Mouse (Mus musculus) hindbrain, embryonic 14.5 days (tissue): ENCODE results near the gene Gm49396. TPM values are rescaled to one million over a fixed set of nuclear protein-coding genes. Genes with fewer than 3 reads are reported as not detected.

ENCODE experiments used
- ATAC-seq: fragments of 200-750 bp; cut with Nextera tagmentation; 2 replicates; pipeline ENCODE4 v1.8.0; 2017; ENCODE audit warnings: moderate number of reproducible peaks, mild to moderate bottlenecking, moderate TSS enrichment, moderate library complexity; ENCODE audit not compliant: low FRiP score
- DNase-seq: peaks from one replicate; pipeline ENCODE4 v3.0.0-alpha.2; 2015; ENCODE audit warnings: low spot score
- H3K27ac ChIP-seq: fragments of 300-500 bp; sonication (generic); 2 replicates; pipeline ENCODE4 v1.5.1; 2014; ENCODE audit warnings: mild to moderate bottlenecking, moderate library complexity
- H3K27me3 ChIP-seq: fragments of 300-500 bp; sonication (generic); 2 replicates; pipeline ENCODE4 v1.6.1; 2014; ENCODE audit warnings: mild to moderate bottlenecking, low read length, mixed read lengths; ENCODE audit not compliant: control insufficient read depth, insufficient read depth
- H3K36me3 ChIP-seq: fragments of 300-500 bp; sonication (generic); replicated peaks from 2 replicates; pipeline ENCODE4 v1.6.1; 2014; ENCODE audit not compliant: control insufficient read depth, insufficient read depth
- H3K4me1 ChIP-seq: fragments of 300-500 bp; sonication (generic); replicated peaks from 2 replicates; pipeline ENCODE4 v1.6.1; 2014; ENCODE audit warnings: antibody characterized with exemption, low read length, mixed read lengths; ENCODE audit not compliant: control insufficient read depth, insufficient read depth
- H3K4me2 ChIP-seq: fragments of 300-500 bp; sonication (generic); replicated peaks from 2 replicates; pipeline ENCODE4 v1.6.1; 2014; ENCODE audit warnings: mild to moderate bottlenecking, moderate library complexity
- H3K4me3 ChIP-seq: fragments of 300-500 bp; sonication (generic); replicated peaks from 2 replicates; pipeline ENCODE4 v1.5.1; 2014; ENCODE audit warnings: mild to moderate bottlenecking, low read length
- H3K9ac ChIP-seq: fragments of 300-500 bp; sonication (generic); 2 replicates; pipeline ENCODE4 v1.6.1; 2014
- H3K9me3 ChIP-seq: fragments of 300-500 bp; sonication (generic); 2 replicates; pipeline ENCODE4 v1.6.1; 2016; ENCODE audit warnings: low read length; ENCODE audit not compliant: control insufficient read depth
- WGBS: fragments of 180-500 bp; shearing (Covaris S2); extraction: QIAGEN DNeasy Blood & Tissue Kit; methylation state at CpG from one replicate; pipeline ENCODE4 v1.1.7; 2014; 5-methylcytosine and 5-hydroxymethylcytosine counted together
- polyA plus RNA-seq: library from polyadenylated mRNA; unstranded; fragments of >200 nt; fragmentation: Nextera tagmentation; extraction: Ambion mirVana; gene quantifications from 2 replicates; pipeline ENCODE4 v1.2.1, GENCODE M21; 2014

The Gm49396 gene
- polyA plus RNA-seq, 1 experiment from 2014 or later: 6.5 TPM

DNA sequence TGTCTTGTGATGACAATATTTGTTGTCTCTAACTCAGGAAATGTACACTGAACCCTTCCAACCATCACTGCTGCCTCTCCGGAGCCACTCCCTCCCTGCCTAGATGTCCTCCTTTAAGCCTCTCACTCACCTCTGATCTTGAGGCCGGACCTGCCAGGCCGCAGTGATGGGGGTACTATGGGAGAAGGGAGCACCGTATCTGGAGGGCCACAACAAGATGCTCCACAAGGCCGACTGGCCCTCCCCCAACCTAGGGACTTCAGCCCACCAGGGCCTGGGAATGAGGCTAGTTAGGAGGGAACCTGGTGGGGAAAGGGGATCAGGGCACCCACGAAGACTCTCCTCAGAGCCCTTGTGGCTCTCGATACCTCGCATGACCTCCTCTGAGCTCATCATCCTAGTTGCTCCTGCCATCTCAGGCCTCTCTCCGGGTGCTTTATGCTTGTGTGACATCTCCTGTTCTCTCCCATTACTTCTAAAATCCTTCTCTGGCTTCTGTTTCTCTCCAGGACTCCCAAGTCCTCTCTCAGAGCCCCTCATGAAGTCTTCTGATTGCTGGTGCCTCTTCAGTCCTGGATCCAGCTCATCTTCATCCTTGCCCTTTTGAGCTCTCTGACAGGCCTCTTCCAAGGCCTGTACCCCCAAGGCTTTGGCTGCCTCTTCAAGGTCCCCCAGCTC is 27.9 kb downstream of the Gm49396 start:
- H3K4me2 ChIP-seq: no peak overlapping the region
- no peak for DNase-seq
- H3K9ac ChIP-seq: no peak overlapping the region
- WGBS: 85% methylated on average over 9 of the region's 9 CpGs
- H3K36me3 ChIP-seq: peaks cover 8% of the 10 kb centered on the region
- no peaks in the 10 kb centered on the region for H3K9me3 ChIP-seq
- no peak overlapping the region for H3K4me3 ChIP-seq
- no peak overlapping the region for H3K27ac ChIP-seq
- H3K27me3 ChIP-seq: no peaks in the 10 kb centered on the region
- peaks cover 10% of the 10 kb centered on the region for H3K4me1 ChIP-seq
- ATAC-seq: no peak

GRCm38 (mm10) chr7:30591605-30591951 is 28.4 kb downstream of the Gm49396 start:
- H3K27ac ChIP-seq: no peak overlapping the region
- ATAC-seq (no peak), DNase-seq (no peak)
- 32% methylated on average over 4 of the region's 4 CpGs for whole genome bisulfite sequencing
- H3K27me3 ChIP-seq: no peaks in the 10 kb centered on the region
- H3K9ac ChIP-seq: no peak overlapping the region
- peaks cover 9% of the 10 kb centered on the region for H3K4me1 ChIP-seq
- H3K36me3 ChIP-seq: peaks cover 3% of the 10 kb centered on the region; the same call in 1 of the 2 replicates
- H3K4me3 ChIP-seq: no peak overlapping the region
- no peak overlapping the region for H3K4me2 ChIP-seq
- H3K9me3 ChIP-seq: no peaks in the 10 kb centered on the region

GRCm38 (mm10) chr7:30592772-30593423 is 29.8 kb downstream of the Gm49396 start:
- Histone ChIP-seq H3K9ac (no peak overlapping the region), H3K36me3 (no peaks in the 10 kb centered on the region), H3K4me2 (no peak overlapping the region), H3K4me1 (no peaks in the 10 kb centered on the region; the same call in 1 of the 2 replicates), H3K27me3 (no peaks in the 10 kb centered on the region), H3K4me3 (no peak overlapping the region), H3K9me3 (no peaks in the 10 kb centered on the region), H3K27ac (no peak overlapping the region)
- WGBS: 58% methylated on average over 5 of the region's 5 CpGs
- DNase-seq: no peak
- ATAC-seq: no peak

GRCm38 (mm10) chr7:30593579-30594509 is 30.7 kb downstream of the Gm49396 start:
- Histone ChIP-seq H3K4me1 (no peaks in the 10 kb centered on the region; the same call in 1 of the 2 replicates), H3K9ac (no peak overlapping the region), H3K27ac (no peak overlapping the region), H3K27me3 (no peaks in the 10 kb centered on the region), H3K4me3 (no peak overlapping the region), H3K36me3 (no peaks in the 10 kb centered on the region), H3K9me3 (no peaks in the 10 kb centered on the region), H3K4me2 (no peak overlapping the region)
- ATAC-seq (no peak), DNase-seq (no peak)
- 69% methylated on average over 10 of the region's 10 CpGs for WGBS

GRCm38 (mm10) chr7:30594510-30595024 is 31.4 kb downstream of the Gm49396 start:
- H3K27me3 ChIP-seq: no peaks in the 10 kb centered on the region
- no peak for DNase-seq
- ATAC-seq: no peak
- H3K9ac ChIP-seq: no peak overlapping the region
- no peak overlapping the region for H3K4me2 ChIP-seq
- 69% methylated on average over 4 of the region's 4 CpGs for WGBS
- no peaks in the 10 kb centered on the region for H3K36me3 ChIP-seq
- H3K27ac ChIP-seq: no peak overlapping the region
- H3K4me1 ChIP-seq: peaks cover 2% of the 10 kb centered on the region; the same call in 1 of the 2 replicates
- no peak overlapping the region for H3K4me3 ChIP-seq
- H3K9me3 ChIP-seq: no peaks in the 10 kb centered on the region

DNA sequence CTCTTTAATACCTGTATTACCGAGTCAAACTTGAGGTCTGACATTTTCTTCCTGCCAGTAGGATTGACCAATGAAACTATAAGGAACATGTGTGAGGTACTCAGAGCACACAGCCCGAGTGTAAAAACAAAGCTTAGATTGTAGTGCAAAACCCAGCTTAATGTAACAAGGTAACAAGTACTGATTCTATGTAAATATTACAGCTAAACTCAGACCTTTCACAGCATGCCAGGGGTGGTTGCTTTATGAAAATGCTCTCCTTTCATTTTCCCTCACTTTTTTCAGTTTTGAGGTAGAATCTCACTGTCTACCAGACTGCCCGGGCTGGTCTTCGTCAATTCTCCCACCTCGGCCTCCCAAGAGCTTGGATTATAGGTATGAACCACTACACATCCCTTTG is 32.9 kb downstream of the Gm49396 start:
- DNase-seq: no peak
- WGBS: 85% methylated on average over 5 of the region's 5 CpGs
- no peaks in the 10 kb centered on the region for H3K27me3 ChIP-seq

DNA sequence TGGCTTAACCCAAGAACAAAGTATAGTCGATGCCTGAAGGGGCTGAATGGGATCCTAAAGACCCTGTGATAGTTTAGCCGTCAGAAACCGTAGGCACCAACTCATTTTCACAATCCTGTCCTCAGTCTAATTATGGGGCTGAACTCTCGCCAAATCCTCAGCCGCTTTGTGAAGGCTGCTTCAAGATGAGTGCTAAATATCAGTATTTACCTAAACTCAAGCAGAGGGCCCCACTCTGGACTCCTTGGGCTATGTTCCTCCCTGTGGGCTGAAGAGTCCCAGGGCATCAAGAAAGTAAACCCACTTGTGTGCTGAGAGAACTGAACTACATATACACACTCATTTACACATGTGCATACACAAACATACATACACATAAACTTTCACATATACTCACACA is 33.7 kb downstream of the Gm49396 start:
- no peak overlapping the region for H3K4me3 ChIP-seq
- ATAC-seq: no peak
- H3K9ac ChIP-seq: no peak overlapping the region
- H3K9me3 ChIP-seq: no peaks in the 10 kb centered on the region
- H3K27me3 ChIP-seq: no peaks in the 10 kb centered on the region
- H3K4me2 ChIP-seq: no peak overlapping the region
- WGBS: 81% methylated on average over 5 of the region's 5 CpGs
- no peak overlapping the region for H3K27ac ChIP-seq
- peaks cover 8% of the 10 kb centered on the region; the same call in 1 of the 2 replicates for H3K4me1 ChIP-seq
- H3K36me3 ChIP-seq: no peaks in the 10 kb centered on the region
- DNase-seq: no peak

More for the DNA sequence above, 32.9 kb downstream of the Gm49396 start:
- Histone ChIP-seq H3K4me2 (no peak overlapping the region), H3K9me3 (no peaks in the 10 kb centered on the region), H3K27ac (no peak overlapping the region), H3K4me1 (peaks cover 8% of the 10 kb centered on the region; the same call in 1 of the 2 replicates), H3K9ac (no peak overlapping the region), H3K36me3 (no peaks in the 10 kb centered on the region), H3K4me3 (no peak overlapping the region)
- no peak for ATAC-seq

- Histone ChIP-seq H3K36me3 (no peaks in the 10 kb centered on the region), H3K9me3 (no peaks in the 10 kb centered on the region), H3K27ac (peak within 1 kb of the TSS; percentile 39; the same call in 1 of the 2 replicates), H3K4me2 (peak within 1 kb of the TSS; percentile 48), H3K9ac (no peak within 1 kb of the TSS), H3K4me3 (no peak within 1 kb of the TSS), H3K27me3 (no peaks in the 10 kb centered on the region), H3K4me1 (peaks cover 8% of the 10 kb centered on the region; the same call in 1 of the 2 replicates)
- WGBS: 95% methylated on average over 12 of the region's 12 CpGs
- ATAC-seq (no peak), DNase-seq (no peak)
Observed at GRCm38 (mm10) chr7:30598786-30599185, 35.6 kb downstream of the Gm49396 start, which contains the start of gene Zbtb32. Zbtb32 (minus strand) TSS chr7:30598909.
